ENCODE assay signal across 15 mouse cellular contexts in genomic region chr7:102665378-102665777, GRCm38 (mm10). TPM values are rescaled to one million over a fixed set of nuclear protein-coding genes. Genes with fewer than 3 reads are reported as not detected.
DNase-seq lines count a peak whose midpoint lies in the region; ATAC-seq and TF ChIP-seq lines count a peak whose summit lies in the region.
"Had no signal": no experiment of that assay in that cellular context is flagged by ENCODE, and none has a peak within 500 bp of the region (broad histone marks: within the 10 kb centered on the region; RNA-seq: fewer than 3 reads in every experiment).

No protein-coding gene starts in this region.

- H3K27ac ChIP-seq in forebrain, postnatal 0 days (ENCODE audit: low read depth, low read length), result no peak overlapping the region
- H3K27ac ChIP-seq in forebrain, embryonic 12.5 days, result no peak overlapping the region
- no peak overlapping the region for H3K27ac ChIP-seq in liver, embryonic 14.5 days
- H3K27ac ChIP-seq: embryonic facial prominence, embryonic 13.5 days had no signal

- no peak for TF ChIP-seq EP300 in liver, embryonic 14.5 days (IDR thresholded peaks at IDR 0.05; ENCODE audit: low read depth)

- no peak overlapping the region for H3K4me2 ChIP-seq in forebrain, postnatal 0 days (ENCODE audit: low read depth)
- no peak overlapping the region for H3K4me2 ChIP-seq in forebrain, embryonic 12.5 days
- H3K4me2 ChIP-seq in liver, embryonic 14.5 days (ENCODE audit: low read depth), result no peak overlapping the region
- H3K4me2 ChIP-seq: embryonic facial prominence, embryonic 13.5 days had no signal

- H3K27me3 ChIP-seq in forebrain, postnatal 0 days (ENCODE audit: insufficient read depth, low read length), result no peaks in the 10 kb centered on the region
- H3K27me3 ChIP-seq in forebrain, embryonic 12.5 days, result no peaks in the 10 kb centered on the region
- no peaks in the 10 kb centered on the region for H3K27me3 ChIP-seq in liver, embryonic 14.5 days (ENCODE audit: control insufficient read depth, insufficient read depth, low read length)
- no peaks in the 10 kb centered on the region for H3K27me3 ChIP-seq in E14TG2a.4 (ENCODE audit: insufficient read depth, low read length)
- H3K27me3 ChIP-seq: embryonic facial prominence, embryonic 13.5 days had no signal

- H3K4me1 ChIP-seq in forebrain, postnatal 0 days (ENCODE audit: insufficient read depth), result no peaks in the 10 kb centered on the region
- H3K4me1 ChIP-seq in forebrain, embryonic 12.5 days, result no peaks in the 10 kb centered on the region
- H3K4me1 ChIP-seq in liver, embryonic 14.5 days (replicated peaks; ENCODE audit: control insufficient read depth in 2 of 2, insufficient read depth in 2 of 2, low read length in 1 of 2), result no peaks in the 10 kb centered on the region
- no peaks in the 10 kb centered on the region for H3K4me1 ChIP-seq in E14TG2a.4 (replicated peaks; ENCODE audit: low read depth, low read length)
- H3K4me1 ChIP-seq: embryonic facial prominence, embryonic 13.5 days had no signal

- H3K36me3 ChIP-seq in forebrain, postnatal 0 days (ENCODE audit: insufficient read depth), result no peaks in the 10 kb centered on the region
- H3K36me3 ChIP-seq in forebrain, embryonic 12.5 days (replicated peaks), result no peaks in the 10 kb centered on the region
- no peaks in the 10 kb centered on the region for H3K36me3 ChIP-seq in liver, embryonic 14.5 days (replicated peaks; ENCODE audit: control insufficient read depth, insufficient read depth, low read depth)
- no peaks in the 10 kb centered on the region for H3K36me3 ChIP-seq in E14TG2a.4 (ENCODE audit: insufficient read depth, low read length)
- H3K36me3 ChIP-seq: embryonic facial prominence, embryonic 13.5 days had no signal

- no peak overlapping the region for H3K4me3 ChIP-seq in forebrain, postnatal 0 days (ENCODE audit: low read depth, low read length)
- no peak overlapping the region for H3K4me3 ChIP-seq in forebrain, embryonic 12.5 days (replicated peaks)
- no peak overlapping the region for H3K4me3 ChIP-seq in liver, embryonic 14.5 days (ENCODE audit: insufficient read depth in 1 of 2, low read depth in 2 of 2, low read length in 2 of 2)
- H3K4me3 ChIP-seq in E14TG2a.4 (replicated peaks; ENCODE audit: low read length), result no peak overlapping the region
- H3K4me3 ChIP-seq: embryonic facial prominence, embryonic 13.5 days had no signal

- no peak overlapping the region for H3K9ac ChIP-seq in forebrain, postnatal 0 days
- H3K9ac ChIP-seq in forebrain, embryonic 12.5 days, result no peak overlapping the region
- H3K9ac ChIP-seq in liver, embryonic 14.5 days (replicated peaks), result no peak overlapping the region
- H3K9ac ChIP-seq: embryonic facial prominence, embryonic 13.5 days had no signal

- no peak for ATAC-seq in forebrain, postnatal 0 days
- ATAC-seq in forebrain, embryonic 12.5 days (ENCODE audit: low FRiP score), result no peak
- ATAC-seq in liver, embryonic 14.5 days (ENCODE audit: insufficient read depth), result no peak

- peak; percentile 69 for TF ChIP-seq CTCF in forebrain, postnatal 0 days (IDR thresholded peaks at IDR 0.05; ENCODE audit: low read depth)
- TF ChIP-seq CTCF in liver, embryonic 14.5 days (IDR thresholded peaks at IDR 0.05; ENCODE audit: low read depth), result peak; percentile 31; the same call in 1 of the 2 replicates
- peak; percentile 49 for TF ChIP-seq CTCF in E14TG2a.4 (conservative IDR thresholded peaks at IDR 0.05; ENCODE audit: low read length)

- peak; percentile 61 for DNase-seq in forebrain, postnatal 0 days
- no peak for DNase-seq in liver, embryonic 14.5 days (ENCODE audit: low read depth in 3 of 3, low spot score in 3 of 3)
- DNase-seq in liver, result no peak
- DNase-seq in embryo, embryonic 11 days, result peak; percentile 45
- DNase-seq in ovary, postnatal 14 days (ENCODE audit: low spot score), result no peak
- DNase-seq in gastrocnemius, postnatal 36 days, result no peak
- DNase-seq: layer of hippocampus, postnatal 36 days; lung, adult 18-20 months; right cerebral cortex, postnatal 25 days had no signal

- WGBS in forebrain, postnatal 0 days, result 27% methylated on average over 2 of the region's 2 CpGs
- 43% methylated on average over 2 of the region's 2 CpGs for WGBS in forebrain, embryonic 12.5 days
- 28% methylated on average over 2 of the region's 2 CpGs for WGBS in liver, embryonic 14.5 days (ENCODE audit: insufficient replicate concordance)

- intact Hi-C loops in gastrocnemius, postnatal 36 days (cut with DNase I), result no loop called here

- no peaks in the 10 kb centered on the region for H3K9me3 ChIP-seq in forebrain, postnatal 0 days (ENCODE audit: low read length)
- no peaks in the 10 kb centered on the region for H3K9me3 ChIP-seq in forebrain, embryonic 12.5 days
- no peaks in the 10 kb centered on the region for H3K9me3 ChIP-seq in liver, embryonic 14.5 days (ENCODE audit: control insufficient read depth, low read length)
- no peaks in the 10 kb centered on the region for H3K9me3 ChIP-seq in E14TG2a.4 (ENCODE audit: low read length)
- H3K9me3 ChIP-seq: embryonic facial prominence, embryonic 13.5 days had no signal

RNA-seq across cellular contexts. Expression of gene Olfr556, which starts 0.7 kb away (rescaled TPM):
- total RNA-seq in forebrain, postnatal 0 days (2014; rRNA removed), result not detected in 2 replicates
- polyA plus RNA-seq in forebrain, postnatal 0 days (2015; fragmentation: Nextera tagmentation; extraction: Ambion mirVana), result not detected in 2 replicates
- not detected in 2 replicates for polyA plus RNA-seq in forebrain, embryonic 12.5 days (2016; fragmentation: Nextera tagmentation; extraction: Ambion mirVana)
- not detected in 2 replicates for polyA plus RNA-seq in liver, embryonic 14.5 days (2012; rRNA removed)
- not detected in 2 replicates for polyA plus RNA-seq in liver, embryonic 14.5 days (2014; fragmentation: Nextera tagmentation; extraction: Ambion mirVana)
- total RNA-seq in gastrocnemius, postnatal 36 days (2021), result not detected
- total RNA-seq: ES-E14; gastrocnemius, adult 18-20 months had no signal
- polyA plus RNA-seq: embryonic facial prominence, embryonic 13.5 days; heart, embryonic 16.5 days had no signal

RNA-seq across cellular contexts. Expression of gene Olfr555, which starts 6.8 kb away (rescaled TPM):
- not detected in 2 replicates for total RNA-seq in forebrain, postnatal 0 days (2014; rRNA removed)
- not detected in 2 replicates for polyA plus RNA-seq in forebrain, postnatal 0 days (2015; fragmentation: Nextera tagmentation; extraction: Ambion mirVana)
- not detected in 2 replicates for polyA plus RNA-seq in forebrain, embryonic 12.5 days (2016; fragmentation: Nextera tagmentation; extraction: Ambion mirVana)
- polyA plus RNA-seq in liver, embryonic 14.5 days (2012; rRNA removed), result not detected in 2 replicates
- not detected in 2 replicates for polyA plus RNA-seq in liver, embryonic 14.5 days (2014; fragmentation: Nextera tagmentation; extraction: Ambion mirVana)
- not detected for total RNA-seq in gastrocnemius, postnatal 36 days (2021)
- total RNA-seq: ES-E14; gastrocnemius, adult 18-20 months; layer of hippocampus, postnatal 36 days had no signal
- polyA plus RNA-seq: embryonic facial prominence, embryonic 13.5 days; heart, embryonic 16.5 days had no signal

RNA-seq across cellular contexts. Expression of gene Trim68, which starts 21.7 kb away (rescaled TPM):
- total RNA-seq in forebrain, postnatal 0 days (2014; rRNA removed), result 4.2 and 6.8 TPM in 2 replicates
- polyA plus RNA-seq in forebrain, postnatal 0 days (2015; fragmentation: Nextera tagmentation; extraction: Ambion mirVana), result 2.2 and 4.0 TPM in 2 replicates
- 7.5 and 9.8 TPM in 2 replicates for polyA plus RNA-seq in forebrain, embryonic 12.5 days (2016; fragmentation: Nextera tagmentation; extraction: Ambion mirVana)
- 1.8 and 2.3 TPM in 2 replicates for polyA plus RNA-seq in liver, embryonic 14.5 days (2012; rRNA removed)
- 0.86 and 1.3 TPM in 2 replicates for polyA plus RNA-seq in liver, embryonic 14.5 days (2014; fragmentation: Nextera tagmentation; extraction: Ambion mirVana)
- total RNA-seq in gastrocnemius, postnatal 36 days (2021), result 1 to 10 TPM; 3.6 to 4.2 TPM

RNA-seq across cellular contexts. Expression of gene Olfr554, which starts 27.1 kb away (rescaled TPM):
- not detected in 2 replicates for total RNA-seq in forebrain, postnatal 0 days (2014; rRNA removed)
- not detected in 2 replicates for polyA plus RNA-seq in forebrain, postnatal 0 days (2015; fragmentation: Nextera tagmentation; extraction: Ambion mirVana)
- not detected in 2 replicates for polyA plus RNA-seq in forebrain, embryonic 12.5 days (2016; fragmentation: Nextera tagmentation; extraction: Ambion mirVana)
- polyA plus RNA-seq in liver, embryonic 14.5 days (2012; rRNA removed), result not detected in 2 replicates
- not detected in 2 replicates for polyA plus RNA-seq in liver, embryonic 14.5 days (2014; fragmentation: Nextera tagmentation; extraction: Ambion mirVana)
- total RNA-seq in gastrocnemius, postnatal 36 days (2021), result not detected
- total RNA-seq: ES-E14; gastrocnemius, adult 18-20 months; layer of hippocampus, postnatal 36 days had no signal
- polyA plus RNA-seq: embryonic facial prominence, embryonic 13.5 days; heart, embryonic 16.5 days had no signal

RNA-seq across cellular contexts. Expression of gene Olfr557, which starts 30.3 kb away (rescaled TPM):
- total RNA-seq in forebrain, postnatal 0 days (2014; rRNA removed), result not detected in 2 replicates
- polyA plus RNA-seq in forebrain, postnatal 0 days (2015; fragmentation: Nextera tagmentation; extraction: Ambion mirVana), result not detected in 2 replicates
- not detected in 2 replicates for polyA plus RNA-seq in forebrain, embryonic 12.5 days (2016; fragmentation: Nextera tagmentation; extraction: Ambion mirVana)
- not detected in 2 replicates for polyA plus RNA-seq in liver, embryonic 14.5 days (2012; rRNA removed)
- polyA plus RNA-seq in liver, embryonic 14.5 days (2014; fragmentation: Nextera tagmentation; extraction: Ambion mirVana), result not detected in 2 replicates
- total RNA-seq in gastrocnemius, postnatal 36 days (2021), result not detected
- total RNA-seq: ES-E14; gastrocnemius, adult 18-20 months had no signal
- polyA plus RNA-seq: embryonic facial prominence, embryonic 13.5 days; heart, embryonic 16.5 days had no signal

Comparison
In these comparisons a context has a peak if more than half of its experiments do, and no peak if none do; other contexts are left out.
1. DNase-seq: peak in forebrain, postnatal 0 days (single experiment) and embryo, embryonic 11 days (single experiment); none in liver, embryonic 14.5 days (0 of 3), liver (single experiment), ovary, postnatal 14 days (single experiment) and gastrocnemius, postnatal 36 days (0 of 2).
2. Peak in every context shown above with its lines, with median percentiles within 50 percentile points of each other: CTCF ChIP-seq.